Mouse (Mus musculus): Measurements from ENCODE around the gene Snap47. TPM values are rescaled to one million over a fixed set of nuclear protein-coding genes. Genes with fewer than 3 reads are reported as not detected.
"Not testable (repeated sequence)": the region's sequence is repeated elsewhere in the genome, so short reads cannot be mapped to it uniquely, and the experiment has no call there.

The Snap47 gene
- polyA plus RNA-seq, 1 experiment from 2014 or later: 124 TPM

DNA sequence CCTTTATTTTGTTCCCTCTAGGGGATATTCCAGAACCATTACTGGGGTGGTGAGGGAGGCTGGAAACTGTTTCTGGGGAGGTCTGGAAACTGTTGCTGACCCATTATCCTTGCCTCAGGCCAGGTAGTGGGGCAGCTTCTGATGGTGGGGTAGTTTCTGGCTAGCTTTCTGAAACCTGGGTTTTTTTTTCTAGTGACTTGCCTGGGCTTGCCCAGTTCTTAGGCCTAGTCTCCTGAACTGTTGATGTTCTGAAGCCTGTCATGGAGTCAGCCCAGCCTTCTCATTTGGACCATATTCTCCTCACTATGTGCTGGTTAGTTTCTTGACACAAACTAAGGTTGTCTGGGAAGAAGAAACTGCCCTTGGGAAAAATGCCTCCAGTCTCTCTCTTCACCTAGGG lies 71.4 kb downstream of the Snap47 start:
- H3K27me3 ChIP-seq (replicated peaks; ENCODE audit: control insufficient read depth, insufficient read depth, low read length): no peaks in the 10 kb centered on the region
- H3K27ac ChIP-seq (replicated peaks; ENCODE audit: low read depth, low read length): no peak overlapping the region
- no peak for ATAC-seq (ENCODE audit: low read depth)
- no peak overlapping the region for H3K9ac ChIP-seq (ENCODE audit: low read depth, low read length)
- DNase-seq (ENCODE audit: low spot score): no peak
- H3K4me3 ChIP-seq (ENCODE audit: low read depth, low read length): no peak overlapping the region
- H3K36me3 ChIP-seq (ENCODE audit: control insufficient read depth, insufficient read depth, low read length): no peaks in the 10 kb centered on the region
- H3K4me1 ChIP-seq (ENCODE audit: control insufficient read depth, insufficient read depth, low read length): peaks cover 6% of the 10 kb centered on the region
- H3K4me2 ChIP-seq (ENCODE audit: low read depth, low read length): no peak overlapping the region
- H3K9me3 ChIP-seq (ENCODE audit: control insufficient read depth, low read length): no peaks in the 10 kb centered on the region

DNA sequence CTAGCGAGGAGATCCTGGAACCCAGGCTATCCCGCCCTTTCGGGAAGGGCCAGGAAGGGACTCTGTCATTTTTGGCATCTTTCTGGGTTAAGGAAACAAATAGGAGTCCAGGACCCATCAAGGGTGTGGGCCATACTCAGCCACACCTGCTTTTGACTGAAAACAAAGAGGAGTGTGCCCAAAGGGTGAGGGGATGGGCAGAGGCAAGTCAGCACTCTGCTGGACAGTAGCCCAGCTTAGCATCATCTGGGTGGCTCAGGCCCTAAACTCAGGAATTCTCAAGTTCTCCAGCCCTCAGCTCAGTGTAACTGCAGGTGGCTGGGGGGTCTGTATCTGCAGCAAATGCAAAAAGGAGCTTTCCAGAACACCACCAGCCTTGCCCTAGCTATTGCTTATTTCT lies 73.0 kb downstream of the Snap47 start:
- Histone ChIP-seq H3K9me3 (ENCODE audit: control insufficient read depth, low read length) (no peaks in the 10 kb centered on the region), H3K4me3 (ENCODE audit: low read depth, low read length) (no peak overlapping the region), H3K4me2 (ENCODE audit: low read depth, low read length) (no peak overlapping the region), H3K9ac (ENCODE audit: low read depth, low read length) (no peak overlapping the region), H3K4me1 (ENCODE audit: control insufficient read depth, insufficient read depth, low read length) (no peaks in the 10 kb centered on the region), H3K27me3 (replicated peaks; ENCODE audit: control insufficient read depth, insufficient read depth, low read length) (no peaks in the 10 kb centered on the region), H3K27ac (replicated peaks; ENCODE audit: low read depth, low read length) (no peak overlapping the region), H3K36me3 (ENCODE audit: control insufficient read depth, insufficient read depth, low read length) (no peaks in the 10 kb centered on the region)
- 88% methylated on average over 3 of the region's 3 CpGs for WGBS
- ATAC-seq (ENCODE audit: low read depth) (no peak), DNase-seq (ENCODE audit: low spot score) (no peak)

DNA sequence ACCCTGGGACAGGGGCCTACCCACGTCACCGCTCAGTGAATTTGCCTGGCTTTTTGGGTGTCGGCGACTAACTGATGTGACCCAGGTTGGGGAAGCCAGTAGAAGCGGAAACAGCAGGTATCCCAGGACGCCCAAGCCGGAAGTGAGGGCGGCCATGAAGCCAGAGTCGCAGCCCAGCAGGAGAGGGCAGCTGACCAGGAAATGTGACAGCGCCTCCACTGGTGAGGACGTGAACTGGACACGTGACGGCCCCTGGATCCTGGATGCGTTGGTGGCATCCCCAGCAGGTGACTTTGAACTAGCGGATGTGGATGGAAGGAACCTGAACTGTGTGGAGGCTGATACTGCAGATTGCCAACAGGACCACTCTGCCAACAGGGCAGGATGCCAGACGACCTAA lies 75.5 kb downstream of the Snap47 start, which contains the start of gene Prss38:
Gene Prss38, minus strand, starts transcription at position 183 of the 400 bp plus-strand sequence.
- H3K9me3 ChIP-seq (ENCODE audit: control insufficient read depth, low read length): no peaks in the 10 kb centered on the region
- no peak within 1 kb of the TSS for H3K4me2 ChIP-seq (ENCODE audit: low read depth, low read length)
- H3K4me3 ChIP-seq (ENCODE audit: low read depth, low read length): no peak within 1 kb of the TSS
- DNase-seq (ENCODE audit: low spot score) (no peak), ATAC-seq (ENCODE audit: low read depth) (no peak)
- H3K27me3 ChIP-seq (replicated peaks; ENCODE audit: control insufficient read depth, insufficient read depth, low read length): no peaks in the 10 kb centered on the region
- no peak within 1 kb of the TSS for H3K9ac ChIP-seq (ENCODE audit: low read depth, low read length)
- 80% methylated on average over 16 of the region's 16 CpGs for WGBS
- no peak within 1 kb of the TSS for H3K27ac ChIP-seq (replicated peaks; ENCODE audit: low read depth, low read length)
- H3K4me1 ChIP-seq (ENCODE audit: control insufficient read depth, insufficient read depth, low read length): no peaks in the 10 kb centered on the region; the same call in 1 of the 2 replicates
- no peaks in the 10 kb centered on the region for H3K36me3 ChIP-seq (ENCODE audit: control insufficient read depth, insufficient read depth, low read length)

GRCm38 (mm10) chr11:59369848-59370247 lies 81.1 kb downstream of the Snap47 start:
- WGBS: 71% methylated on average over 11 of the region's 11 CpGs
- no peak overlapping the region for H3K4me2 ChIP-seq (ENCODE audit: low read depth, low read length)
- H3K4me3 ChIP-seq (ENCODE audit: low read depth, low read length): no peak overlapping the region
- no peaks in the 10 kb centered on the region for H3K27me3 ChIP-seq (replicated peaks; ENCODE audit: control insufficient read depth, insufficient read depth, low read length)
- H3K4me1 ChIP-seq (ENCODE audit: control insufficient read depth, insufficient read depth, low read length): peaks cover 17% of the 10 kb centered on the region
- no peak for DNase-seq (ENCODE audit: low spot score)
- no peak overlapping the region for H3K27ac ChIP-seq (replicated peaks; ENCODE audit: low read depth, low read length)
- ATAC-seq (ENCODE audit: low read depth): no peak
- no peaks in the 10 kb centered on the region for H3K36me3 ChIP-seq (ENCODE audit: control insufficient read depth, insufficient read depth, low read length)
- no peak overlapping the region for H3K9ac ChIP-seq (ENCODE audit: low read depth, low read length)
- no peaks in the 10 kb centered on the region for H3K9me3 ChIP-seq (ENCODE audit: control insufficient read depth, low read length)

DNA sequence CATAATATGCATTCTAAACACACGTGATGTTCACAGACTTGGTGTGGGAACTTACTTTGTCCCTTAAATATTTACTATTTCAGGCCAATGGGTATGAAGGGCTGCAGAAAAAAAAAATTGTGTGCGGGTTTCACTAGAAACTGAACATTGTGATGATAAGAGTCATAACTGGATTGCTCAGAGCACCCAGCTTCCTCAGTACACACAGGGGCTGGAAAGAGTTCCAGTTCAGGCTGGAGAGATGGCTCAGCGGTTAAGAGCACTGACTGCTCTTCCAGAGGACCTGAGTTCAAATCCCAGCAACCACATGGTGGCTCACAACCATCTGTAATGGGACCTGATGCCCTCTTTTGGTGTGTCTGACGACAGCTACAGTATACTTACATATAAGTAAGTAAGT lies 83.0 kb downstream of the Snap47 start:
- not testable (repeated sequence) for H3K9me3 ChIP-seq (ENCODE audit: control insufficient read depth, low read length); H3K27me3 ChIP-seq (replicated peaks; ENCODE audit: control insufficient read depth, insufficient read depth, low read length); ATAC-seq (ENCODE audit: low read depth); H3K9ac ChIP-seq (ENCODE audit: low read depth, low read length); H3K4me3 ChIP-seq (ENCODE audit: low read depth, low read length); H3K4me2 ChIP-seq (ENCODE audit: low read depth, low read length); DNase-seq (ENCODE audit: low spot score); H3K27ac ChIP-seq (replicated peaks; ENCODE audit: low read depth, low read length); H3K36me3 ChIP-seq (ENCODE audit: control insufficient read depth, insufficient read depth, low read length)
- 78% methylated on average over 4 of the region's 4 CpGs for WGBS
- H3K4me1 ChIP-seq (ENCODE audit: control insufficient read depth, insufficient read depth, low read length): peaks cover 29% of the 10 kb centered on the region

DNA sequence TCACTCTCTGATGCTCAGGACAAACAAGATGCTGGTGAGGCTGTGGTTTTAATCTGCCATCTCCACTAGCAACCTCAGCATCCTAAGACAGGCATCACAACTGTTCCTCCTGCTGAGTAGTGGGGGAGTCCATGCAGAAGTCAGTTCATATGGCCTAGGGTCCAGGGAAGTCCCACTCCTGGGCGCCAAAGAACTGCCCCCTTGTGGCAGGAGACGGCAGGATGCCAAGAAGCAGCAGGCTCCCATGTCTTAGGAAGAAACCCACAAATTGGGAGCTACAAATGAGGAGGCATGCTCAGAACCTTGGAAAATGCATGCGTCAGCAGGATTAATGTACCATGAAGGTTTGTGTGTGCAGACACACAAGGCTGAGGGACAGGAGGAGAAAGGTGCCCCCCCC lies 84.4 kb downstream of the Snap47 start:
- 23% methylated on average over 3 of the region's 3 CpGs for WGBS
- no peaks in the 10 kb centered on the region for H3K9me3 ChIP-seq (ENCODE audit: control insufficient read depth, low read length)
- peaks cover 29% of the 10 kb centered on the region for H3K4me1 ChIP-seq (ENCODE audit: control insufficient read depth, insufficient read depth, low read length)
- no peak overlapping the region for H3K4me2 ChIP-seq (ENCODE audit: low read depth, low read length)
- H3K36me3 ChIP-seq (ENCODE audit: control insufficient read depth, insufficient read depth, low read length): no peaks in the 10 kb centered on the region
- H3K27me3 ChIP-seq (replicated peaks; ENCODE audit: control insufficient read depth, insufficient read depth, low read length): no peaks in the 10 kb centered on the region
- H3K27ac ChIP-seq (replicated peaks; ENCODE audit: low read depth, low read length): peak overlapping the region; percentile 48; the same call in 1 of the 2 replicates
- DNase-seq (ENCODE audit: low spot score) (peak; percentile 45), ATAC-seq (ENCODE audit: low read depth) (0 out of 2 replicates have a peak, but pooled peaks have one; percentile 41)
- no peak overlapping the region for H3K4me3 ChIP-seq (ENCODE audit: low read depth, low read length)
- no peak overlapping the region for H3K9ac ChIP-seq (ENCODE audit: low read depth, low read length)

GRCm38 (mm10) chr11:59366031-59366430 lies 85.0 kb downstream of the Snap47 start:
- peak; percentile 42 for DNase-seq (ENCODE audit: low spot score)
- Histone ChIP-seq H3K4me3 (ENCODE audit: low read depth, low read length) (no peak overlapping the region), H3K27me3 (replicated peaks; ENCODE audit: control insufficient read depth, insufficient read depth, low read length) (no peaks in the 10 kb centered on the region), H3K9ac (ENCODE audit: low read depth, low read length) (no peak overlapping the region), H3K9me3 (ENCODE audit: control insufficient read depth, low read length) (no peaks in the 10 kb centered on the region), H3K27ac (replicated peaks; ENCODE audit: low read depth, low read length) (peak overlapping the region; percentile 48), H3K36me3 (ENCODE audit: control insufficient read depth, insufficient read depth, low read length) (no peaks in the 10 kb centered on the region), H3K4me2 (ENCODE audit: low read depth, low read length) (no peak overlapping the region), H3K4me1 (ENCODE audit: control insufficient read depth, insufficient read depth, low read length) (peaks cover 29% of the 10 kb centered on the region)
- ATAC-seq (ENCODE audit: low read depth): no peak
- 46% methylated on average over 3 of the region's 3 CpGs for WGBS

GRCm38 (mm10) chr11:59364417-59364816 lies 86.6 kb downstream of the Snap47 start:
- ATAC-seq (ENCODE audit: low read depth): peak; percentile 81
- Histone ChIP-seq H3K4me1 (ENCODE audit: control insufficient read depth, insufficient read depth, low read length) (peaks cover 29% of the 10 kb centered on the region), H3K27me3 (replicated peaks; ENCODE audit: control insufficient read depth, insufficient read depth, low read length) (no peaks in the 10 kb centered on the region), H3K36me3 (ENCODE audit: control insufficient read depth, insufficient read depth, low read length) (no peaks in the 10 kb centered on the region), H3K27ac (replicated peaks; ENCODE audit: low read depth, low read length) (peak overlapping the region; percentile 86), H3K9ac (ENCODE audit: low read depth, low read length) (peak overlapping the region; percentile 37; the same call in 1 of the 2 replicates), H3K4me2 (ENCODE audit: low read depth, low read length) (no peak overlapping the region), H3K4me3 (ENCODE audit: low read depth, low read length) (no peak overlapping the region), H3K9me3 (ENCODE audit: control insufficient read depth, low read length) (no peaks in the 10 kb centered on the region)
- peak; percentile 78 for DNase-seq (ENCODE audit: low spot score)
- 54% methylated on average over 3 of the region's 3 CpGs for WGBS

- Histone ChIP-seq H3K4me3 (ENCODE audit: low read depth, low read length) (no peak overlapping the region), H3K9me3 (ENCODE audit: control insufficient read depth, low read length) (no peaks in the 10 kb centered on the region), H3K27ac (replicated peaks; ENCODE audit: low read depth, low read length) (peak overlapping the region; percentile 86), H3K4me1 (ENCODE audit: control insufficient read depth, insufficient read depth, low read length) (peaks cover 29% of the 10 kb centered on the region), H3K9ac (ENCODE audit: low read depth, low read length) (peak overlapping the region; percentile 37; the same call in 1 of the 2 replicates), H3K4me2 (ENCODE audit: low read depth, low read length) (no peak overlapping the region), H3K27me3 (replicated peaks; ENCODE audit: control insufficient read depth, insufficient read depth, low read length) (no peaks in the 10 kb centered on the region), H3K36me3 (ENCODE audit: control insufficient read depth, insufficient read depth, low read length) (no peaks in the 10 kb centered on the region)
- 65% methylated on average over 9 of the region's 9 CpGs for WGBS
- no peak for ATAC-seq (ENCODE audit: low read depth)
- DNase-seq (ENCODE audit: low spot score): peak; percentile 57
These were observed 87.0 kb downstream of the Snap47 start for GRCm38 (mm10) chr11:59364007-59364406.

Data from embryonic facial prominence, embryonic 14.5 days (tissue).